Mouse (Mus musculus): ENCODE measurements around the gene Ddx55.

The Ddx55 gene

DNA sequence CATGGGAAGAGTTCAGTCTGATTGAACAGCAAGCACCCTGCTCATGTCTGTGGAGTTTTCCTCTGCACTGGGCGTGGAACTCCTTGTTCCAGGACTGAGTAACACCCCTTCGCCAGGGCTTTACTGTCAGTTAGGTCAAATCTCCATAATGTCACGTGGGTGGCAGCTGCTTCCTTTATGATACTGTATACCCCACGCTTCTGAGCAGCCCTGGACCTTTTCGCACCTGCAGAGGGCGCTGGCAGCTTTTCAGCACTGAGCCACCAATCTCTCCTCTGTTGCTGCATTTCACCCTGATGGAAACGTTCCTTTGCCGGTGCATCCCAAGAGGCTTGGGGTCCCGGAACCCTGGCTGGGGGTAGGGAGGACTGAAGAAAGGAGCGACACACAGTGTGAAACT is 58.3 kb downstream of the Ddx55 start:
- no peak for DNase-seq (ENCODE audit: low spot score)

DNA sequence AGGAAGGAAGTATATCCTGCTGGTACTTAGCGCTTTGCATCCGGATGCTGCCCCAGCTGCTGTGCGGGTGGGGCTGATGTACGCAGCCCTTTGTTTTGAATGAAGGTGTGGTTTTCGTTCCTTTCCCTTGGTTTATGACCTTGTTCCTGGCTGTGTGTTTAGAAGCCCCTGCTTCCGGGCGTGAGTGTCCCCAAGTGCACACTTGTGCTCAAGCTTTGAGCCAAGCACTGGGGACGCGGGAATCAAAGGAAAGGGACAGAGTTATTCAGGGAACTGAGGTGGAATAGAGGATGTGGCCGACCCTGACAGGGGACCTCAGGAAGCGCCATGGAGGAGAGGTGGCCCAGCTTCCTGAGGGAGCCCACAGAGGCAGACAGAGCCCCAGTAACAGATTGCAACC is 62.0 kb downstream of the Ddx55 start:
- DNase-seq (ENCODE audit: low spot score) = no peak

DNA sequence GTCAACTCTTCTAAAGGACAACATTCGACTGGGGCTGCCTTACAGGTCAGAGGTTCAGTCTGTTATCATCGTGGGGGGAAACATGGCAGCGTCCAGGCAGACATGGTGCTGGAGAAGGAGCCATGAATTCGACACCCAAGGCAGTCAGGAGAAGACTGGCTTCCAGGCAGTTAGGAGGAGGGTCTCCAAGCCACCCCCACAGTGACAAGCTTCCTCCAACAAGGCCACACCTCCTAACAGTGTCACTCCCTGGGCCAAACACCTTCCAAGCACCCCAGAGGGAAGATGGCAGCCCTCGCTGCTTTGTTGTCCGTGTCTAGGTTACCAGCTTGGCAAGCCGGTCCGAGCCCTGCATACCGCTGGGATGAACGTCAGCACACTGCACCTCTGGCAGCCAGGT is 66.0 kb downstream of the Ddx55 start:
- no peak for DNase-seq (ENCODE audit: low spot score)

All from testis, postnatal 14 days (tissue).